Mouse (Mus musculus): ENCODE measurements around the gene Tmc8. TPM values are rescaled to one million over a fixed set of nuclear protein-coding genes. Genes with fewer than 3 reads are reported as not detected.

Gene Tmc8
- polyA plus RNA-seq, 1 experiment from 2014 or later = 2.9 TPM

DNA sequence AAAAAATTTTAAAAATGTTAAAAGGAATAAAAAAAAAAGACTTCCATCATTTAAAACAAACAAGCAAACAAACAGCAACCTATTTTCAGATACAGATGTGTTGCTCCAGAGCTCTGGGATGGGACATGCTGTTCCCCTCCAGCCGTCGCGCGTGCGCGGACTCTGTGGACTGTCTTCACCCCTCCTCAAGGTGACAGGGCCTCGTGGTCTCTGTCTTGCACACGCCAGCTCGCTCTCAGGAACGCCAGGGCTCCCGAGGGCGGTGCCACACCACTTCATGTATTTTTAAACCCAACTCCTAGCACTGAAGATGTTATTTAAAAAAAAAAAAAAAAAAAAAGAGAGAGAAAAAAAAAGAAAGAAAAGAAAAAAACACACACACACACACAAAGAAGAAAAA lies 19.6 kb upstream of the Tmc8 start:
- ATAC-seq (ENCODE audit: insufficient read depth) (no peak), DNase-seq (no peak)
- WGBS = 79% methylated on average over 12 of the region's 12 CpGs
- H3K9ac ChIP-seq = no peak overlapping the region
- H3K27ac ChIP-seq (ENCODE audit: low read depth) = no peak overlapping the region
- peaks cover 72% of the 10 kb centered on the region for H3K36me3 ChIP-seq (ENCODE audit: insufficient read depth)
- H3K27me3 ChIP-seq (ENCODE audit: insufficient read depth, low read length) = no peaks in the 10 kb centered on the region
- no peaks in the 10 kb centered on the region for H3K4me1 ChIP-seq (ENCODE audit: insufficient read depth)
- TF ChIP-seq CTCF (IDR thresholded peaks at IDR 0.05; ENCODE audit: low read depth) = no peak
- H3K4me2 ChIP-seq = no peak overlapping the region
- H3K9me3 ChIP-seq (ENCODE audit: low read depth, low read length) = no peaks in the 10 kb centered on the region
- no peak overlapping the region for H3K4me3 ChIP-seq (ENCODE audit: low read depth, low read length)

DNA sequence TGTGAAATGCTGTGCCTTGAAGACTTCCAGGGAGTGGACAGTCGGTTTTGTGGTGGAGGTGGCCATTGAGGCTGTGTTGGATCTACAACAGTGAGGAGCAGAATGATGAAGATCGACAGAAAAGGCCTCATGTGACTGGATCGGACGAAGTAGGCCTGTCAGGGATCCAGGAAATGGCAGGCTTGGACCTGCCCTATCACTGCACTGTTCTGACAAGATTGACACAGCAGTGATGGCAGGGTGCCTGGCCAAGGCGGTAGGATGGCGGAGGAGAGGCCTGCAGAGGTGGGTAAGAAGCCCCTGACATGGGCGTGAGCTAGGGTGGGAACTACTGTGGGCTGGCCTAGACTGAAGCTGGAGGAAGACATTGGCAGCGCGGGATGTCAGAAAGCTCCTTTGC lies 17.6 kb upstream of the Tmc8 start:
- no peaks in the 10 kb centered on the region for H3K27me3 ChIP-seq (ENCODE audit: insufficient read depth, low read length)
- DNase-seq (no peak), ATAC-seq (ENCODE audit: insufficient read depth) (no peak)
- H3K4me1 ChIP-seq (ENCODE audit: insufficient read depth) = no peaks in the 10 kb centered on the region
- H3K9me3 ChIP-seq (ENCODE audit: low read depth, low read length) = no peaks in the 10 kb centered on the region
- H3K4me2 ChIP-seq = no peak overlapping the region
- TF ChIP-seq CTCF (IDR thresholded peaks at IDR 0.05; ENCODE audit: low read depth) = no peak
- H3K9ac ChIP-seq = no peak overlapping the region
- no peak overlapping the region for H3K4me3 ChIP-seq (ENCODE audit: low read depth, low read length)
- 82% methylated on average over 9 of the region's 9 CpGs for WGBS
- H3K27ac ChIP-seq (ENCODE audit: low read depth) = no peak overlapping the region
- H3K36me3 ChIP-seq (ENCODE audit: insufficient read depth) = peaks cover 52% of the 10 kb centered on the region

DNA sequence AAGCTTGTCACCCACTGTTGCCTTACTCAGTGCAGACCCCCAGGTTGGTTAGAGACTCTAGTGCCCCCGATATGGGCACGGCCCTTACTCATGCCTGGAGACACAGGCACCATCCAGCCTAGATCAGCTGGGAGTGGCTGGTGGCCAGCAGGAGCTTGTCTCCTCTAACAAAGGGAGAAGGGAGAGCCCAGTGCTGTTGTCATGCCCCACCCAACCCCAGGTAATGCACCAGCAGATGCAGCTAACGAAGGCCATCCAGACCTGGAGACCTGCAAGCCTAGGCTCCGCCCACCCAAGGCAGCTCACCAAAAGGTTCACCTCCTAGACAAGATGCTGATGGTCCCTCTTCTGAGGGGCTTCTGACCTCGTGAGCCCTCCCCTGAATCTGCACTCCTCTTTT lies 16.5 kb upstream of the Tmc8 start:
- Histone ChIP-seq H3K4me3 (ENCODE audit: low read depth, low read length) (no peak overlapping the region), H3K9me3 (ENCODE audit: low read depth, low read length) (no peaks in the 10 kb centered on the region), H3K27ac (ENCODE audit: low read depth) (no peak overlapping the region), H3K27me3 (ENCODE audit: insufficient read depth, low read length) (no peaks in the 10 kb centered on the region), H3K4me2 (no peak overlapping the region), H3K9ac (no peak overlapping the region), H3K4me1 (ENCODE audit: insufficient read depth) (no peaks in the 10 kb centered on the region), H3K36me3 (ENCODE audit: insufficient read depth) (peaks cover 41% of the 10 kb centered on the region)
- TF ChIP-seq CTCF (IDR thresholded peaks at IDR 0.05; ENCODE audit: low read depth) = no peak
- 81% methylated on average over 5 of the region's 5 CpGs for WGBS
- no peak for DNase-seq
- ATAC-seq (ENCODE audit: insufficient read depth) = no peak

DNA sequence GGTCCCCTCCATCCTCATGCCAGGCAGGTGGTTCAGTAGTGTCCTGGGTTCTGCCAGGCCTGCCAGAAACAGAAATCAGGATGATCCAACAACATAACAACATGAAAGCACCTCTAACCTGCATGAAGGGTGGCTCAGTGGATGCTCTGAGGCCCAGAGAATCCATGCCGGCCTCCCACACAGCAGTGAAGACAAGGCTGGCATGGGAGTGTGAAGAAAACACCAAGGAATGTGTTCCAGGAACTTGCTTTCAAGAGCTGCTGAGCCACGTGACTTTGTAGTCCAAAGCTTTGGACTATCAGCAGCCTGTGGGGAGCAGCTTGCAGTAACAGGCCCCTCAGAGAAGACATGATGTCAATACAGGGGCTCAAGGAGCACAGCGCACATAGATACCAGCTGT lies 15.6 kb upstream of the Tmc8 start:
- 82% methylated on average over 3 of the region's 3 CpGs for WGBS
- Histone ChIP-seq H3K9ac (no peak overlapping the region), H3K27me3 (ENCODE audit: insufficient read depth, low read length) (no peaks in the 10 kb centered on the region), H3K36me3 (ENCODE audit: insufficient read depth) (peaks cover 34% of the 10 kb centered on the region), H3K9me3 (ENCODE audit: low read depth, low read length) (no peaks in the 10 kb centered on the region), H3K4me2 (no peak overlapping the region), H3K27ac (ENCODE audit: low read depth) (no peak overlapping the region), H3K4me3 (ENCODE audit: low read depth, low read length) (no peak overlapping the region), H3K4me1 (ENCODE audit: insufficient read depth) (no peaks in the 10 kb centered on the region)
- TF ChIP-seq CTCF (IDR thresholded peaks at IDR 0.05; ENCODE audit: low read depth) = no peak
- DNase-seq (no peak), ATAC-seq (ENCODE audit: insufficient read depth) (no peak)

DNA sequence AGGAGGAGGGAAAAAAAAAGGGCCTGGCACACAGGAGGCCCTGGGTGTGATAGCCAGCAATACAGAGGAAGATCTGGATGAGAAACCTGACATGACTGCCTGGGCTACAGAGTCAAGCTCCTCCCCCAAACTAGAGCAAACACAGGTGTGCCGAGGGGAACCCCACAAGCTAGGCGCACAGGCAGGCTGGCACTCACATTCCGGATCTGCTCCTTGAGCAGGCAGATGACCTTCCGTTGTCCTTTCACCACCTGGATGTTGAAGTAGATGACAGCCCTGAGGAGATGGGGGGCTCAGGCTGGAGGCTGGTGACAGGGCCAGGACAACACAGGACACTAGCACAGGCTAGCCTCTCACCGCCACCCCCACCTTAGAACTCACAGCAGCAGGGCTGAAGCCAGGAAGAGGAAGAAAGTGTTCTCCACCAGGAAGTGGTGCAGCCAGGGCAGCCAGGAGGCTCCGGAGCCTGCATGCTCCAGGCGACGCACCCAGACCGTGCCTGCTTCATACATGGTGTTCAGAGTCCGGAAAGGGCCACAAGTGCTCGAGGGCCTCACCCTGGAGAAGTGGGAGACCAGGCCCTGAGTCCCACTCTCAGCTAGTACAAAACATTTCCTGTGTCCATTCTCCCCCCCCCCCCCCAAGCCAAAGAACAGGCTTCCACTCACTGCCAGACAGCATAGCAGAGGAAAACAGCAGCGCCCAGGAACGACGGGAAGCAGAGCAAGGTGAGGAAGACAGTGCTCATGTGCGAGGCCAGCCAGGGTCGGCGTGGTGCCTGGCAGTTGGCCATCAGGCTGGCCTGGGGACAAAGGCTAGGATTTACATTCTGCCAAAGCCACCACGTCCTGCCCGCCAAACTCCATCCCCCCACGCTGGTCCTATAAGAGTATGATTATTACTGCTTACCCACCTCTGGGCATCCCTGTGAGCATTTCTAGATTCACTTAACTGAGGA lies 12.9 kb upstream of the Tmc8 start:
- H3K27ac ChIP-seq (ENCODE audit: low read depth) = no peak overlapping the region; the same call in 1 of the 2 replicates
- H3K9me3 ChIP-seq (ENCODE audit: low read depth, low read length) = no peaks in the 10 kb centered on the region
- H3K9ac ChIP-seq = no peak overlapping the region
- peaks cover 23% of the 10 kb centered on the region for H3K36me3 ChIP-seq (ENCODE audit: insufficient read depth)
- no peak for TF ChIP-seq CTCF (IDR thresholded peaks at IDR 0.05; ENCODE audit: low read depth)
- H3K4me3 ChIP-seq (ENCODE audit: low read depth, low read length) = no peak overlapping the region
- ATAC-seq (ENCODE audit: insufficient read depth) (no peak), DNase-seq (no peak)
- no peak overlapping the region for H3K4me2 ChIP-seq
- H3K27me3 ChIP-seq (ENCODE audit: insufficient read depth, low read length) = no peaks in the 10 kb centered on the region
- 67% methylated on average over 20 of the region's 20 CpGs for WGBS
- no peaks in the 10 kb centered on the region for H3K4me1 ChIP-seq (ENCODE audit: insufficient read depth)

DNA sequence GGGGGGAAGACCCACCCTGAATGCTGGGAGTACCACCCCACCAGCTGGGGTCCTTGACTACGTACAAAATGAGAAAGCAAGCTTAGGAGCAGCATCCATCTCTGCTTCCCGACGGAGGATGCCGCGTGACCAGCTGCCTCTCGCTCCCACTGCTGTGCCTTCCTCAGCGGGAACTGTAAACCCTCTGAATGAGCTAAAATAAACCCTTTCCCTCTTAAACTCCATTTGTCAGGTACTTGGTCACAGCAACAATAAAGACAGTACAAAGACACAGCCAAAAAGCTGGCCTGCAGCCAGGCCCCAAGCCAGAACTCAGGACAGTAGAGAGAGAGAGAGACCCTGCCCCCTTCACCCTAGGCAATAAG lies 12.2 kb upstream of the Tmc8 start:
- H3K27me3 ChIP-seq (ENCODE audit: insufficient read depth, low read length) = no peaks in the 10 kb centered on the region
- no peak overlapping the region for H3K9ac ChIP-seq

DNA sequence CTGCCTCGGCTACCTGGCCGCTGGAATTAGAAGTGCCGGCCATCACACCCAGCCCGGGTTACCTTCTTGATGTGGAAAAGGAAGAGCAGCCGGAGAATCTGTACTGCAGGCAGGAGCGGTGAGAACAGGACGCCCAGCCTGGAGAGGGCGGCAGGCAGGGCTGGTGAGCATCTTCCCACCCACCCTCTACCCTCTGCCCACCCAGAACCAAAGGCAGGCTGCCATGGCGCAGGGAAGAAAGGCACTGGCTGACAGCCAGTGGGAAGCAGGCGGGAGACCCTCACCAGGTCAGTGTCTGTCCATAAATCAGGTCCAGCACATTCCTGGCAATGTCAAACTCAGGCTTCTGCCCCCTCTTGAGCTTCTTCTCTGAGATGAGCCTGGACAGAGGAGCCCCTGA lies 11.5 kb upstream of the Tmc8 start:
- 69% methylated on average over 10 of the region's 10 CpGs for WGBS
- TF ChIP-seq CTCF (IDR thresholded peaks at IDR 0.05; ENCODE audit: low read depth) = no peak
- peak; percentile 13 for DNase-seq

More for the DNA sequence above, 12.2 kb upstream of the Tmc8 start:
- no peak overlapping the region for H3K4me3 ChIP-seq (ENCODE audit: low read depth, low read length)
- no peak for ATAC-seq (ENCODE audit: insufficient read depth)
- no peak for TF ChIP-seq CTCF (IDR thresholded peaks at IDR 0.05; ENCODE audit: low read depth)
- H3K9me3 ChIP-seq (ENCODE audit: low read depth, low read length) = no peaks in the 10 kb centered on the region
- 78% methylated on average over 7 of the region's 7 CpGs for WGBS
- H3K27ac ChIP-seq (ENCODE audit: low read depth) = no peak overlapping the region
- DNase-seq = peak; percentile 5
- no peaks in the 10 kb centered on the region for H3K4me1 ChIP-seq (ENCODE audit: insufficient read depth)
- no peak overlapping the region for H3K4me2 ChIP-seq
- peaks cover 17% of the 10 kb centered on the region for H3K36me3 ChIP-seq (ENCODE audit: insufficient read depth)

More for the DNA sequence above, 11.5 kb upstream of the Tmc8 start:
- Histone ChIP-seq H3K4me1 (ENCODE audit: insufficient read depth) (no peaks in the 10 kb centered on the region), H3K27ac (ENCODE audit: low read depth) (no peak overlapping the region), H3K36me3 (ENCODE audit: insufficient read depth) (peaks cover 11% of the 10 kb centered on the region; the same call in 1 of the 2 replicates), H3K4me3 (ENCODE audit: low read depth, low read length) (no peak overlapping the region), H3K4me2 (no peak overlapping the region), H3K9ac (no peak overlapping the region), H3K9me3 (ENCODE audit: low read depth, low read length) (no peaks in the 10 kb centered on the region), H3K27me3 (ENCODE audit: insufficient read depth, low read length) (no peaks in the 10 kb centered on the region)
- no peak for ATAC-seq (ENCODE audit: insufficient read depth)

All from lung, embryonic 14.5 days (tissue).